Mouse (Mus musculus) left cerebral cortex, postnatal 25 days (tissue): Measurements from ENCODE around the gene Olfr1043. TPM values are rescaled to one million over a fixed set of nuclear protein-coding genes. Genes with fewer than 3 reads are reported as not detected.
"Not testable (repeated sequence)": the region's sequence is repeated elsewhere in the genome, so short reads cannot be mapped to it uniquely, and the experiment has no call there.

ENCODE experiments used
- DNase-seq, 2 experiments: peaks; one replicate each; pipeline ENCODE4 v3.0.0; 2022; ENCODE audit warnings: low spot score in 2 of 2, mixed read lengths in 1 of 2
- intact Hi-C: fragments of 180-260 bp; cut with DNase I; formaldehyde crosslinking; loops from one replicate; pipeline ENCODE4 v1.15.1; 2025
- total RNA-seq, 2 experiments: library from RNA; stranded (reverse); gene quantifications; 2 replicates each; pipeline ENCODE4 v1.2.3; 2021

Gene Olfr1043
- total RNA-seq: not detected

- DNase-seq: no peak
- intact Hi-C loops: no loop called here
Measured at GRCm38 (mm10) chr2:86167422-86167821, at the start of gene Olfr1043. Olfr1043 (minus strand) TSS chr2:86167522.

GRCm38 (mm10) chr2:86202909-86203308, 35.6 kb upstream of the Olfr1043 start, which contains the start of gene Olfr1045:
Olfr1045 (minus strand) TSS chr2:86203009.
- intact Hi-C loops: no loop called here
- DNase-seq: no peak

GRCm38 (mm10) chr2:86195863-86196262, 28.5 kb upstream of the Olfr1043 start:
- no peak for DNase-seq
- intact Hi-C loops: no loop called here

- DNase-seq: no peak
- intact Hi-C loops: no loop called here
Measured at GRCm38 (mm10) chr2:86185583-86185982, 18.3 kb upstream of the Olfr1043 start, which contains the start of gene Olfr52. Olfr52 (minus strand) TSS chr2:86185683.

GRCm38 (mm10) chr2:86179950-86180349, 12.6 kb upstream of the Olfr1043 start:
- intact Hi-C loops: no loop called here
- no peak for DNase-seq

- intact Hi-C loops: no loop called here
- no peak for DNase-seq
Measured at GRCm38 (mm10) chr2:86177720-86178119, 10.4 kb upstream of the Olfr1043 start, which contains the start of gene Olfr1044. Olfr1044 (minus strand) TSS chr2:86177820.

- intact Hi-C loops: not testable (repeated sequence)
Measured at GRCm38 (mm10) chr2:86175422-86175821, 8.1 kb upstream of the Olfr1043 start.

GRCm38 (mm10) chr2:86161738-86162137, 5.6 kb downstream of the Olfr1043 start, which contains the start of gene Olfr1042:
Olfr1042 (minus strand) TSS chr2:86161838.
- DNase-seq: no peak
- intact Hi-C loops: no loop called here

More at GRCm38 (mm10) chr2:86175422-86175821, 8.1 kb upstream of the Olfr1043 start:
- DNase-seq: not testable (repeated sequence)

GRCm38 (mm10) chr2:86146632-86147031, 20.7 kb downstream of the Olfr1043 start, which contains the start of gene Olfr1040:
Olfr1040 (minus strand) TSS chr2:86146732.
- intact Hi-C loops: no loop called here
- DNase-seq: no peak

GRCm38 (mm10) chr2:86135828-86136227, 31.5 kb downstream of the Olfr1043 start, which contains the start of gene Olfr1039:
Olfr1039 (minus strand) TSS chr2:86135928.
- intact Hi-C loops: no loop called here
- DNase-seq: no peak

Other genes with a start within 250 kb of the Olfr1043 start
- not detected for gene Olfr1026, start 246.0 kb downstream of the Olfr1043 start, total RNA-seq
- gene Olfr1028, start 217.1 kb downstream of the Olfr1043 start, total RNA-seq: not detected
- gene Olfr1029, start 193.6 kb downstream of the Olfr1043 start, total RNA-seq: not detected
- not detected for gene Olfr1030, start 188.2 kb downstream of the Olfr1043 start, total RNA-seq
- not detected for gene Olfr1031, start 177.2 kb downstream of the Olfr1043 start, total RNA-seq
- gene Olfr1032, start 162.0 kb downstream of the Olfr1043 start, total RNA-seq: not detected
- gene Olfr1033, start 146.9 kb downstream of the Olfr1043 start, total RNA-seq: not detected
- not detected for gene Olfr1034, start 121.7 kb downstream of the Olfr1043 start, total RNA-seq
- gene Olfr1036, start 93.5 kb downstream of the Olfr1043 start, total RNA-seq: not detected
- not detected for gene Olfr1037, start 80.1 kb downstream of the Olfr1043 start, total RNA-seq
- gene Olfr1039, start 31.6 kb downstream of the Olfr1043 start, total RNA-seq: not detected
- gene Olfr1040, start 20.8 kb downstream of the Olfr1043 start, total RNA-seq: not detected
- gene Olfr1042, start 5.7 kb downstream of the Olfr1043 start, total RNA-seq: not detected
- not detected for gene Olfr1044, start 10.3 kb upstream of the Olfr1043 start, total RNA-seq
- not detected for gene Olfr52, start 18.2 kb upstream of the Olfr1043 start, total RNA-seq
- not detected for gene Olfr1045, start 35.5 kb upstream of the Olfr1043 start, total RNA-seq
- not detected for gene Olfr1046, start 51.8 kb upstream of the Olfr1043 start, total RNA-seq
- gene Olfr1047, start 63.9 kb upstream of the Olfr1043 start, total RNA-seq: not detected
- gene Olfr1048, start 72.8 kb upstream of the Olfr1043 start, total RNA-seq: not detected
- gene Olfr1049, start 90.8 kb upstream of the Olfr1043 start, total RNA-seq: not detected
- not detected for gene Olfr1051, start 111.6 kb upstream of the Olfr1043 start, total RNA-seq
- not detected for gene Olfr1052, start 124.9 kb upstream of the Olfr1043 start, total RNA-seq
- not detected for gene Olfr1053, start 147.8 kb upstream of the Olfr1043 start, total RNA-seq
- gene Olfr1054, start 167.9 kb upstream of the Olfr1043 start, total RNA-seq: not detected
- gene Olfr1055, start 182.8 kb upstream of the Olfr1043 start, total RNA-seq: not detected
- gene Olfr1056, start 194.9 kb upstream of the Olfr1043 start, total RNA-seq: not detected
- gene Olfr1057, start 210.9 kb upstream of the Olfr1043 start, total RNA-seq: not detected
- gene Olfr1058, start 221.0 kb upstream of the Olfr1043 start, total RNA-seq: not detected
- not detected for gene Olfr1061, start 246.5 kb upstream of the Olfr1043 start, total RNA-seq